Mouse (Mus musculus) cerebellum, postnatal 10 days (tissue): Measurements from ENCODE around the gene Ucma.
A peak's percentile ranks its signal among the peaks of the same experiment; 100 is the strongest.
"Not testable (repeated sequence)": the region's sequence is repeated elsewhere in the genome, so short reads cannot be mapped to it uniquely, and the experiment has no call there.

Source experiments
- DNase-seq, 2 experiments: peaks; one replicate each; pipeline ENCODE4 v3.0.0; 2021; ENCODE audit warnings: mixed read lengths in 2 of 2

Gene Ucma

DNA sequence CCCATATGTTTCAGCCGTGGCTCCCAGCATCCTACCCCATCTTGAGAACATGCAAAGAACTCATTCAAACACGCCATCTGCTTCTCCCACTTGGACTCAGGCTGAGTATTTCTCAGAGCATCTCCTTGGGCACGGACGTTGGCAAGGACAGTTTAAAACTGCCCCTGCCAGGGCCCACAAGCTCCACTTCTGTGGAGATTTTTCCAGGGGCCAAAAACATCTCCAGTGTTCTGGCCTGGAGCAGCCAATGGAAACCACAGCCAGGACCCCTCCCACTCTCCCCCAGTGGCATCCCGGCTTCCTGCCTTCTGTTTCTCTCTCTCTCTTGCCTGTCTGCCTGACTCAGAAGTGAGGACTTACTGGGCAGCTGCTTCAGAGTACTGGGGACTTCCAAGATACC is at the start of gene Ucma:
TSS of gene Ucma (plus strand) at position 316 of the 400 bp plus-strand sequence.
- peak; percentile 61 to 81 for DNase-seq

DNA sequence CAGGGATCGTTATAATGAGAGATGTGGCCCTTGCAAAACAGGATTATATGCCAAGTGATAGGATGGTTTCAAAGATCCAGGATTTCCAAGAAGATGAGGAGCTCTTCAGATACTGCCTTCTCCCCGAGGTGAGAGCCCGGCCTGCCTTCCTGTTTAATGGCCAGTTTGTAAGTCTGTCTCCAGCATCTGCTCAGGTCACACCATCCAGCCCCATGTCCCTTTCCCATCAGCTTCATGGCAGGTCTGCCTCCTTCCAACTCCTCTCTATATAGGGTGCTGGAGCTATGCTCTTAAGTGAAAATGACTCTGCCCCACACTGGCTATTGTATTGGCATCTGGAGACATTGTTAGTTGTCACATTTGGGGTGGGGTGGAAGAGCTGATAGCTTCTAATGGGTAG is 48.5 kb upstream of the Ucma start:
- DNase-seq: no peak

DNA sequence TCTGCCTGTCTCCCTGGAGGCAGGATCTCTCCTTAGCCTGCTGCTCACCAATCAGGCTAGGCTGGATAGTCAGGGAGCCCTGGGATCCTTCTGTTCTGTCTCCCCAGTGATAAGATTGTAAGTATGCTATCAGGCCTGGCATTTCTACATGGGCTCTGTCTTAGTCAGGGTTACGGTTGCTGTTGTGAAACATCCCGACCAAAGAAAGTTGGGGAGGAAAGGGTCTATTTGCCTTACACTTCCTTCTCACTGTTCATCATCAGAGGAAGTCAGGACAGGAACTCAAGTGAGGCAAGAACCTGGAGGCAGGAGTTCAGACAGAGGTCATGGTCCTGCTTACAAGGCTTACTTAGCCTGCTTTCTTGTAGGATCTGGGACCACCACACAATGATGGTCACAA is 46.7 kb upstream of the Ucma start:
- no peak for DNase-seq

DNA sequence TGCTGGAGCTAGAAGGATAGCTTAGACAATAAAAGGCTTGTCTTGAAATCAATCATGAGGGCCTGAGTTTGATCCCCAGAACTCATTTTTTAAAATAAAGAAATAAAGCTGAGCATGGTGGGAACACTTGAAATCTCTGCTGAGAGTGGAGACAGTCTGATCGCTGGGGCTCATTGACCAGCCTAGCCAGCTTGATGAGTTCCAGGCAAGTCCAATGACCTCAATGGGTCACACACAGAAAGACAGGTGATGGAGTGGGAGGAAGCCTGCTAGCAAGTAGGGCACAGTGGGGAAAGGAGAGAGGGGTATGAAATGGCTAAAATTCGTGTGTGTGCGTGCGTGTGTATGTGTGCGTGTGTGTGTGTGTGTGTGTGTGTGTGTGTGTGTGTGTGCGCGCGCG is 41.4 kb upstream of the Ucma start:
- no peak for DNase-seq

DNA sequence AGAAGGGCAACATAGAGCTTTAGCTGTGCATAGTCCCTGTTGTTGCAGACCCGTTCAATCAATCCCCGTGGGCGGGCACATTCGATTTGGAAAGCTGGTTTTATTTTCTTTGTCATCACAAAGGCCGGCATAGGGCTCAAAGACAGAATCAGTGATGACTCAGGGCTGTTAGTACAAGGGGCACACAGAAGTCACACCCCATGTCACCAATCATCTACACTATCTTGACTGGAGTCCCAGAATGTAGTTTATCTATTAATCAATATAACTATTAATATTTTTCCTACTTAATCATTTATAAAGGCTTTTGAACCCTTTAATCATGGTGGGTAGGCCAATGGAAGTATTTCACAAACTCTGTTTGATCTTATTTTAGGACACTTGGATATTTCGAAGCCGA is 38.0 kb upstream of the Ucma start:
- DNase-seq: no peak

DNA sequence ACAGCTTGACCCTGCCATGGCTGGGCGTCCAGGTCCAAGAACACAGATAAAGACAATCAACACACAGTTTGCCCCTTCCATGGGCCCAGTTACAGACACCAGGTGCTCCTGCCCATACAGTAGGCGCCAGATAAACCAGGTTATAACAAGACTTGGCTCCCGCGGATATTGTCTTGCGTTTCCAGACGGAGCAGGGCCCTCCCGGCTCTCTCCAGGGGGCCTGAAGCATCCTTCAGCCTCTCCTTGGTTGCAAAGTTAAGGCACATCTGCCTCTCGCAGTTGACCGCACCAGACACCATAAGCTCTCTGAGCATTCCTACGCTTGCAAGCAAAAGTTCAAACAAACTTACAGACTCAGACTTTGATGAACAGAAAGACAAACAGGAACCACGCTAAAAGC is 35.1 kb upstream of the Ucma start:
- no peak for DNase-seq

DNA sequence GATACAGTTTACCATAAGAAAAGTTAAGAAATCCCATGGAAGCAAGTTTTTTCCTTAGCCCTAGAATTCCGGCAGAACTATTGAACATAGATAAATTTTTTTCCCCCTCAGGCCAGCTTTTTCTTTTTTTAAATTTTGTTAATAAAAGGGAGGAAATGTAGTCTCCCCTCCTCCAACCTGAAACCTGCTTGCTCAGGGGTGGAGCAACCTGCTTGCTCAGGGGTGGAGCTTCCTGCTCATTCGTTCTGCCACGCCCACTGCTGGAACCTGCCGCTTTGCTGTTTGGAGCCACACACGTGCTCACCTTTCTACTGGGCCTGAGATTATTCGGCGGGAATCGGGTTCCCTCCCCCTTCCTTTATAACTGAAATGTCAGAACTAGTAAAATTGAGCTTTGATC is 26.2 kb upstream of the Ucma start:
- not testable (repeated sequence) for DNase-seq

DNA sequence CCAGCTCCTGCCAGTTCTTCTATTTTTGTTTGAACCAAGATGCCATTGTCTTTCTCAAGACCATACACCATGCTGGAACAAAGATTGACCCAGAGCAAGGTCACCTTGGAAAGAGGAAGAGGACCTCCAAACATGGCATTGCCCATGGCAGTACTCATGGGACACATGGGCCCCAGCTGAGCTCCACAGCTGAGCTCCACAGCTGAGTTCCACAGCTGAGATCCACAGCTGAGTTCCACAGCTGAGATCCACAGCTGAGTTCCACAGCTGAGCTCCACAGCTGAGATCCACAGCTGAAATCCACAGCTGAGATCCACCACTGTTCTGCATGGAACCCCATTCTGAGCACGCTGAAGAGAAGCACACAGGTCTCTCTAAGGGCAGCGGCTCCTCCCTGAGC is 24.9 kb upstream of the Ucma start:
- no peak for DNase-seq

DNA sequence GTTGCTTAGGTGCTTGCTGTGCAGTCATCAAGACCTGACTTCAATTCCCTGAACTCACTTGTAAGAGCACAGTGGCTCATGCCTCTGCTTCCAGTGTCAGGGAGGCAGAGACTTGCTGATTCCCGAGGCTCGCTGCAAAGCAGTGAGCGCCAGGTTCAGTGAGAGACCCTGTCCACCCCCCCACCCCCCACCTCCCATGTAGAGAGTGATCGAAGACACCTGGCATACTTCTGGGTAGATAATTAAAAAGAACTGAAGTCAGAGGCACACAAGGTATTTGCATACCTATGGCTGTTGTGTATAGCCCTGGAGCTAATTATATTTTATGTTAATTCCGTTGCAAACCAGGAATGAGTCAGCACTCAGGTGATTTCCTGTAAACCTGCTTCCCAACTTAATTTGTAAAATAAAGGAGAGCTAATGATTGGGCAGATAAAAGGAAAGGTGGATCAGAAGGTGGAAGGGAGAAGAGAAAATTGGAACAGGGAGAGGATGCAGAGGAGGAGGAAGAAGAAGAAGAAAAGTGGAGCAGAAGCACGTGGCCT is 21.6 kb upstream of the Ucma start:
- DNase-seq: no peak

DNA sequence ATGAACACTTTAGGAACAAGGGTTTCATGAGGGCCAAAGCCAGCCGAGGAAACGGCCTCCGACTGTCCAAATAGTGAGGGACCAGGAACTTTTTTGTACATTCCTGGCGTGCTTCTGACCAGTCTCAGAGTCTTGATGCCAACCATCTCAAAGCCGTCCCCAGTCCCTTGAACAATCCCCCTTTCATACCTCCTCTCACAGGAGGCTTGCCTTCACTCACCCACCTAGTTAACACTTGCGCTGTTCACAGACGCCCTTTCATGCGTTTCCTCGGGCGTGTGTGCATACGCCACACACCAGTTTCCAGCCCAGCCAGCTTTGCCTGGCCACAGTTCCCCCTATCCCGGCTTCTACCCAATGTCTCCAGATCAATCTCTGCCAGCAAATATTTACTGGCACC is 17.9 kb upstream of the Ucma start:
- no peak for DNase-seq

DNA sequence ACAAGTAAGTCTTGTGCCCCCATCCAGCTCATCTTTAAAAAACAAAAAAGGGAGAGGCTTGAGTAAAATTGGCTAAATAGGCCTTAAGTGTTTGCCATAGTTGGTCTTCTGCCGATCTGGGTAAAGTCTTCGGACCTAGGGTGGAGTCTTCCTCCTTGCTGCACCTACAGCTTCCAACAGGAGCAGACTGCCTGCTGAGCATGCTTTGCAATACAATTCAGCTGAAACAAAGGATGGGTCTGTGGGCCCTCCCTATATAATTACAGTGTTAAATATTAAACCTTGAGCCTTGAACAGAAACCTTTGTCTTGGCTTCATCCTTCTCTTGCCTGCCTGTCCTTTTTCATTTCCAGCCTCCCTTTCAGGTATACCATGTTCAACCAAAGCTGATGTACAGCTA is 8.1 kb upstream of the Ucma start:
- no peak for DNase-seq

DNA sequence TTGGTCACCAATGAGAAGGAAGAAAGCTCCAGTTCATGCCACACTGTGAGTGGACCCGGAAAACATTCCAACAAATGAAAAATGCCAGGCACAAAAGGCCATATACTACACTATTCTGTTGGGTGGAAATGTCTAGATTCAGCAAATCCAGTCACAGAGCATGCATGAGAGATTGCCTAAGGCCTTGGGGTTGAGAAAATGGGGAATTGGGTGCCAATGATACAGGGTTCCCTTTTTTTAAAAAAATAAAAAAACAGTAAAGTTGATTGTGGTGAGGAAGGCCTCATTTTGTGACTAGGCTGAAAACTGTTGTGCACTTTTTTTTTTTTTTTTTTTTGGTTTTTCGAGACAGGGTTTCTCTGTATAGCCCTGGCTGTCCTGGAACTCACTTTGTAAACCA is 6.8 kb upstream of the Ucma start:
- no peak for DNase-seq

DNA sequence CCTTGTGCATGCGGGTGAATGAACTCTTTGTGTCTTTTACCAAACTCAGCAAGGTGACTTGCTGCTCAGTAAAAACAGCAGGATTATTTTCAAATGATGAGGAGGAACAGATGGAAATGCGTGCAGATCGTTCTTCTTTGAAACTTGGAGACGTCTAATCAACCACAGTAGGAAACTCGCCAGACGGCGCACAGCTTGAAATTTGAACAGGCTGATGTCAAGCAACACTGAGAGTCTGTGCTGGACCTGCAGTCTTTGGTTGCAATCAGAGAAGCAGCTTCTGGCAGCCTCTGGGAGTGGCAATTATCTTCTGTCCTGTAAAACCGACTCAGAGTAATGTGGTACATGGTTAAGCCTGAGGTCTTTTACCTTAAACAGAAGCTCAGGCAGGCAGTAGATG is 2.2 kb downstream of the Ucma start:
- DNase-seq: peak; percentile 77 to 84

DNA sequence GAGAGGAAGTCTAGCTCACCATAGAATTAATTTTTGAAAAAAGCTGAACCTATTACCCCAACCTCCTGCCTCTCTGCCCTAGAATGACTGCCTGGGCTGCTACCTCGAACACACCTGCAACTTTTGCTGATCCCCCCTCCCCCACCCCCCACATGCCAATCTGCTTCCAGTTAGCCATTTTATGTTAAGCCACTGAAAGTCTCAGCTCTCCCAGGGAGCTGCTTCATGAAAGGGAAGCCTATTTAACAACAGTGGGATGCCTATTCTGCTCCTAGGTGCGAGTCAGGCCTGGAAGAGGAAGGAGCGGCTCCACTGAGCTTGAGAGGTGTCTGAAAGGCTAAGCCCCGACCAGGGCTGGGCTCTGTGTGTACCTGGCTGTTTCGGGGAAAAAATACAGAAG is 8.1 kb downstream of the Ucma start:
- DNase-seq: no peak

DNA sequence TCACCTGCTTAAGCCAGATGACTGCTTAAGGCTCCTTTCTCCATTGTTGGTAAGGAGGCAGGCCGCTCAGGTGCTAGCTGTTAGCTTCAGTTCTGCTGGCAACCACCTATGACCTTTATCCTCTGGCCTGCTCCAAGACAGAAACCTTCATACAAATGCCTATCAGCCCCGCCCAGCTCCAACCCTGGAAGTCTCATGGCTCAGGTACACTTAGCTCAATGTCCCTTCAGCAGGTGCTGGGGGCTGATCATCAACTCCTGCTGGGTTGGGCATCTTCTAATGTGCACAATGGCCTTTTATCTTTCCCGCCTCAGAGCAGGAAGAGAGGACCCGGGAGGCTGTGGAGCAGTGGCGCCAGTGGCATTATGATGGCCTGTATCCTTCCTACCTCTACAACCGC is 9.1 kb downstream of the Ucma start:
- DNase-seq: no peak

DNA sequence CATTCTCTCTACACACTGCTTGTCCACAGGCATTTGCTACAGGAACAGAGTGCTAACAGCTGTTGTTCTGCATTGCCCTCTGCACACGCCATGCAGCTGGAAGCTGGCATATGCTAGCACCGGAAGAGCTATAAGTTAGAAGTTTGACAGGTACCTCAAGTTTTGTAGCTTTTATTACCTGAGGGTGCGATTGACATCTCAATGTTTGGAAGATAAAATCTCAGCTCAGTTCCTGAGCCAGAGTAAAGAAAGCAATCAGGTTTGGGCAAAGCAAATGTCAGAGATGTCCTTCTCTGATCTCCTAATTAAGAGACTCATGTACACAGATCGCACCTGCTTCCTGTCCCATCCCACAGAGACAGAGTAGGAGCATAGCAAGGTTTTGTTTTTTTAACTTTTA is 10.9 kb downstream of the Ucma start:
- no peak for DNase-seq

DNA sequence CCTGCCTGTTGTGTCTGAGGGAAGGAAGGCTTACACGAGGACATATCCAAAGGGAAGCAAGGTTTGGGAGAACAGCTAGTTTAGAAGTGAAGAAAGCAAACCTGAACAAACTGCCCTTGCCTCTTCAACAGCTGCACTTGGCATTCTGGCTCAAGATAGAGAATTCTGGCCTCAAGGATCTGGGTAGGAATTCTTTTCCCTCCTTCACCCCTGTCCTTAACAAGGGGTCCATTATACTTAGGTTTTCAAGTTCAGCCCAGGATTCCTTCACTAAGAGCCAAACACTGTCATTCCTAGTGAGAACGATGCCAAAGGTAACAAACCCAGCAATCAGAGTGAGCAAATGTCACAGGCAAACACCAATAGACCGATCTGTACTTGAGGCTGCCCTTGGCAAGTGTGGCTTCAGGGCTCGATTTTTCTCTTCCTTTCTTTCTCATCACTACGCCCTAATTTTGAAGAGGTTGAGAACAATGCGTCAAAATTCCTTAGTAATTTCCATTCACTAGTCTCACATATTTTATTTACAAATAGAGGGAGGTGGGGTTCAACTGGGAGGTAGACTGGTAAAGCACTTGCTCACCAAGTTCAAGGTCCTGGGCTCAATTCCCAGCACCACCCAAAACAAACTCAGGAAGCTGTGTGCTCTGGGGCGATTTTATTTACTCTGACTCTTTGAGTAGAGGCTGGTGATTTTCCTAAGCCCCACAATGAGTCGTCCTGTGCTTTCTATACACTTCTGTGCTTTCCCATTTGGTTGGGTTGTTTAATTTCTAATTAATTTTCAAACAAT is 11.7 kb downstream of the Ucma start:
- no peak for DNase-seq

DNA sequence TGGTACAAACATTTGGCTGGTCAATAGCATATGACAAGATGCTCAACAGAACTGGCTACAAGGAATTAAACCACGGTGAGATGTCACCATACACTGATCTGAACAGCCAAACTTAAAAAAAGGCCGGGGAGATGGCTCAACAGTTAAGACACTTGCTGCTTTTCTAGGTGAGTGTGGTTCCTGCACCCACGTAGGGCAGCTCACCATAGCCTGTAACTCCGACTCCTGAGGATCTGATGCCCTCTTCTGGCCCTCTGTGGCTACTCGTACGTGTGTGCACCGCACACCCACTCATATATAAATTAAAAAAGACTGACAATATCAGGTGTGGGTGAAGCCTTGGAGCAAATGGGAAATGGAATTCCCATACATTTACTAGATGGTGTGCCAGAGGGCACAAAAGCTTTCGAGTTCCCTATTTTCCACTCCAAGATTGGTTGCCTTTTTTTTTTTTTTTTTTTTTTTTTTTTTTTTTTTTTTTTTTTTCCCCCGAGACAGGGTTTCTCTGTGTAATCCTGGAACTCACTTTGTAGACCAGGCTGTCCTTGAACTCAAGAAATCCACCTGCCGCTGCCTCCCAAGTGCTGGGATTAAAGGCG is 13.0 kb downstream of the Ucma start:
- peak in 1 of 2 experiments; percentile 34 for DNase-seq

DNA sequence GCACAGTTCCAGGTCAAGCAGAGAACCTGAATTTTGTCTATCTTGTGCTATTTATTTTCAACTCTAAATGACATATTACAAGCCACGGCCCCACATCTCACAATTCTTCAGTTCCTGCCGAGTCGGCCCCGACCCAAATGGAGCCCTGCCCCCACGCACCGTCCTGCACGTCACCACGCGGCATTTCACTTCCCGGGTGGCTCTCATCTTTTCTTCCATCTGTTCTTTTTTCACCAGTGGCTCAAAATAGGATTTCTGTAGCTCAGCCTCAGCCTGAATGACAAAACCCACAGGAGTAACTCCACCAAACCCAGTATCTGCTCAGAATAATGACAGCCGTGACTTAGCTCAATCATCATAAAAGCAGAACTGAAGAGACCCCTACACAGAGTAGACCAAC is 17.7 kb downstream of the Ucma start:
- no peak for DNase-seq

DNA sequence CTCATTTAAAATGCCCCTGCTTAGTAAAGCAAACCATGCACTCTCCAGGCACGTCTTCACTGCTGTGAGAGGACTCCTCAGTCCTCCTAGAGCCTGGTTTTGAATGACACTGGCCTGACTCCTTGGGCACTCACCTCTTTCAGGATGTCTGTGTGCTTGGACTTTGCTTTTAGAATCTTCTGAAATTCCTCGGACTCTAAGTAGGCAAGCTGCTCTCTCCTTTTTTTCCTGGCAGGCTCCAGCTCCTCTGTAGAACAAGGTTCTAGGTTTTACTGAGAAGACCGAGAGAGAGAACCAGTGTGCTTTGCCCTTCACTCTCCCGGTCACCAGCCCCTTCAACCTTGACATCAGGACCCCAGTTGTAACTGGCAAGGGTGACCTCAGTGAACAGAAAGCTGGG is 18.5 kb downstream of the Ucma start:
- DNase-seq: no peak

DNA sequence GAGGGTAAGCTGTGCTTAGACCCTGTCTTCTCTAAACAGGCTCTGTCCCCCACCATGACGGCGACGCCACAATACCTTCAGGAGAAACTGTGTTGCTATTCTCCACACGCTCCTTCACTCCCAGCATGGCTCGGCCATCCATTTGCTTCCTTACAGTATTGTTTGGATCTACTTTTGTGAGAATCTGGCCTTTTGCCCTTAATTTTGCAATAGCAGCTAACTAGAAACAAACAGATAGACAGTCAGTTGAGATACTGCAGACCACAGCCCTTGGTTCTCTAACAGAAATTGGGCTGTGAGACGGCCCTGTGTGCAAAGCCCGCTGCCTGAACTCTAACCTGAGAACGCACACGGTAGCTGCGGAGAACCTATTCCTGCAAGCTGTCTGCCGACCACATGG is 19.7 kb downstream of the Ucma start:
- DNase-seq: no peak

DNA sequence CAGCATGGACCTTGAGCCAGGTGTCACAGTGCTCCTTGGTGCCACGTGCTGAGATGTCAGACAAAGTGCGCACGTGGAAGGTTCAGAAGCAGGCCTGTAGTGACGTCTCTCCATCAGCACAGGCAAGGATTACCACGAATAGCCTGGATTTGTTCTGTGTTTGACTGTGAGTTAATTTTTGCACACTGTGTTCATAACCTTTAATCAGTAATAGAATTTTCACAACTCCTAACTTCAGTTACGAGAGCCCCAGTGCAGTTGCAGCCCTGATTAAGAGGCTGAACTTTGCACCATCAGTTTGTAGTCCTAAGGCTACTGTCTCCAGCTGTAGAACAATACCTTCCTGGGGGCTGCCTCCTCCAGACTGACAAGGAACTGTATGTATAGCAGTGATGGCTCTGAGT is 20.5 kb downstream of the Ucma start:
- no peak for DNase-seq

DNA sequence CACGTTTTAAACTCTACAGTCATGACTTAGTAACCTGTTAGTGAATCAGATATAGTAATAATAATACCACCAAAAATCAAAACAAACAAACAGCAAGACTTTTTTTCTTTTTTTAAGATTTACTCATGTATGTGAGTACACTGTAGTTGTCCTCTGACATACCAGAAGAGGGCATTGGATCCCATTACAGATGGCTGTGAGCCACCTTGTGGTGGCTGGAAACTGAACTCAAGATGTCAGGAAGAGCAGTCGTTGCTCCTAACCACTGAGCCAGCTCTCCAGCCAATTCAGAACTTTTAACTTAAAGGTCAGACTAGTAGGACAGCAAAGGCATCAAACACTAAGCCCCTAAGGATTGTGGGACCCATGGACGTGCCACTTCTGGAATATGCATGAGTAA is 23.0 kb downstream of the Ucma start:
- DNase-seq: peak in 1 of 2 experiments; percentile 43

DNA sequence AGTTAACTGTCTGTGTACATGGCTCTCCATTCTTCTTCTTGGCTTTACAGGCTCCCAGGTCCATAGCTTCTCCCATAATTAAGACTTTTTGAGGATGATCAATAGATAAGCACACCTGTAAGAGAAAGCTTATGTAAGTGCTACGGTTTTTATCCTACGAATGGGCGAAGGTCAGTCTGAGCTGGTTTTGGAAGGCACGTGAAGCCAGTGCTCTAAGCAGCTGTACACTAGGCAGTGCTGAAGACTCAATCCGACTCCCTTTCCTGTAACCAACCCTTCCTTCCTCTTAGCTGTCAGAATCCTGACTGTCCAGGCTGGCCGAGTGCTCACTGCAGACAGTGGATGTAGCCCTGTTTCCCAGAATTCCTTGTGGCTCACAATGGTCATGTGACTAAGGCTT is 25.3 kb downstream of the Ucma start:
- no peak for DNase-seq

DNA sequence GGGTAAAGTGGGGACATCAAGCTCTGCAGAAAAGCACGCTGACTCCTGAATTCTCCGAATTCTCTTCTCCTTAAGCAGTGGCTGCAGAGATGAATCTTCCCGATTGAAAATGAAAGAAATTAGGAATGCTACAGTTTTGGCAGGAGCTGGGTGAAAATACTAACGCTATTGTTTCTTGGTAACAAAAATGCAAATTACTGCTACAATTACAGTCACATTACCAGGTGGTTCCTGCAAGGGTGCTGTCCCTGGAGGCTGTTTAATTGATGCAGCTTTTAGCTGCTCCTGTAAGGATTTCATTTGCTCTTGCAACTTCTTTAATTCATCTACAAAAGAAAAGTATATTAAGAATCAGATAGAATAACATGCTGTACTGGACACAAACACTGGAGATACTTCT is 31.2 kb downstream of the Ucma start:
- no peak for DNase-seq
